Mouse (Mus musculus) liver, postnatal 0 days (tissue): ENCODE results near the gene Clpb. TPM values are rescaled to one million over a fixed set of nuclear protein-coding genes. Genes with fewer than 3 reads are reported as not detected.

Experiments used
- ATAC-seq: fragments of 200-750 bp; cut with Nextera tagmentation; 2 replicates; pipeline ENCODE4 v1.8.0; 2017; ENCODE audit warnings: mild to moderate bottlenecking, moderate library complexity
- DNase-seq: peaks from one replicate; pipeline ENCODE4 v3.0.0-alpha.2; 2016
- H3K27ac ChIP-seq: fragments of 300-500 bp; sonication (generic); 2 replicates; pipeline ENCODE4 v1.5.1; 2014; ENCODE audit warnings: antibody characterized with exemption, moderate library complexity, mild to moderate bottlenecking, low read depth
- H3K27me3 ChIP-seq: fragments of 300-500 bp; sonication (generic); 2 replicates; pipeline ENCODE4 v1.6.1; 2014; ENCODE audit warnings: low read length, control low read depth, mixed read lengths; ENCODE audit not compliant: insufficient read depth
- H3K36me3 ChIP-seq: fragments of 300-500 bp; sonication (generic); replicated peaks from 2 replicates; pipeline ENCODE4 v1.6.1; 2014; ENCODE audit warnings: mild to moderate bottlenecking, control low read depth, low read length, moderate library complexity, mixed read lengths; ENCODE audit not compliant: insufficient read depth
- H3K4me1 ChIP-seq: fragments of 300-500 bp; sonication (generic); 2 replicates; pipeline ENCODE4 v1.6.1; 2014; ENCODE audit warnings: antibody characterized with exemption, mild to moderate bottlenecking, control low read depth; ENCODE audit not compliant: insufficient read depth
- H3K4me2 ChIP-seq: fragments of 300-500 bp; sonication (generic); 2 replicates; pipeline ENCODE4 v1.6.1; 2014; ENCODE audit warnings: low read depth, mild to moderate bottlenecking, low read length, moderate library complexity, mixed read lengths
- H3K4me3 ChIP-seq: fragments of 300-500 bp; sonication (generic); 2 replicates; pipeline ENCODE4 v1.5.1; 2014; ENCODE audit warnings: low read depth, low read length
- H3K9ac ChIP-seq: fragments of 300-500 bp; sonication (generic); replicated peaks from 2 replicates; pipeline ENCODE4 v1.6.1; 2014; ENCODE audit warnings: mild to moderate bottlenecking, moderate library complexity
- H3K9me3 ChIP-seq: fragments of 300-500 bp; sonication (generic); 2 replicates; pipeline ENCODE4 v1.6.1; 2016; ENCODE audit warnings: mild to moderate bottlenecking, control low read depth, low read length, mixed read lengths
- CTCF ChIP-seq: sonication (generic); IDR thresholded peaks from 2 replicates; pipeline ENCODE4 v1.5.1; 2016; ENCODE audit warnings: antibody characterized with exemption, low read depth
- EP300 ChIP-seq: IDR thresholded peaks from 2 replicates; pipeline ENCODE4 v1.6.1; 2016; ENCODE audit warnings: antibody characterized with exemption, low read depth, mild to moderate bottlenecking
- WGBS: fragments of 180-500 bp; shearing (Covaris S2); extraction: QIAGEN DNeasy Blood & Tissue Kit; methylation state at CpG from one replicate; pipeline ENCODE4 v1.1.7; 2014; ENCODE audit not compliant: insufficient replicate concordance; 5-methylcytosine and 5-hydroxymethylcytosine counted together
- polyA plus RNA-seq: library from polyadenylated mRNA; unstranded; fragments of >200 nt; fragmentation: Nextera tagmentation; extraction: Ambion mirVana; gene quantifications from 2 replicates; pipeline ENCODE4 v1.2.1, GENCODE M21; 2015

The Clpb gene
- polyA plus RNA-seq, 1 experiment from 2014 or later = 16.3 TPM

DNA sequence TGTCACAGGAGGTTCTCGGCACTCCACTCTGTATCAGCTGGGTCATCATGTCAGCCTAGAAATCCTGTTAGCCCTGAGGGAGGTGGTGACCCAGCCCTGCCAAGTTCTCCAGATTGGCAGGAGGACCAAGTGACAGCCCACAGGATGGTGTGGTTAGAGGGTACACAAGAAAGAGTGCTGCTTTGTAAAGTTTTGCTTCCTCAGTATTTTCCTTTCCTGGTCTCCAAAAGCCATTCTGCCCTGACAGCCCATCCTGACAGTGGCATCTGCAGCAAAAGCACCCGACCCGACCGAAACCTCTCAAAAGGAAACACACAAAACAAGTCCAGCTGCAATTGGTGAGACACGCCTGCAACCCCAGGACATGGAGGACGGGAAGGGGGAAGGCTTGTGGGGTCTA lies 180.8 kb downstream of the Clpb start:
- Histone ChIP-seq H3K27me3 (no peaks in the 10 kb centered on the region; the same call in 1 of the 2 replicates), H3K9ac (no peak overlapping the region), H3K27ac (no peak overlapping the region), H3K4me2 (no peak overlapping the region), H3K9me3 (no peaks in the 10 kb centered on the region), H3K4me3 (no peak overlapping the region), H3K36me3 (no peaks in the 10 kb centered on the region), H3K4me1 (no peaks in the 10 kb centered on the region)
- no peak for TF ChIP-seq CTCF
- no peak for TF ChIP-seq EP300
- WGBS = 49% methylated on average over 6 of the region's 6 CpGs
- DNase-seq (no peak), ATAC-seq (no peak)

Other genes starting within 250 kb of the Clpb start
- 14.8 and 15.8 TPM in 2 replicates for gene Pde2a, start 241.9 kb upstream of the Clpb start, polyA plus RNA-seq
- gene Art2b, start 78.0 kb upstream of the Clpb start, polyA plus RNA-seq = 0.05 and 0.07 TPM in 2 replicates
- gene Phox2a, start 154.7 kb downstream of the Clpb start, polyA plus RNA-seq = not detected in 2 replicates
- 5.0 TPM in 2 replicates for gene Inppl1, start 174.6 kb downstream of the Clpb start, polyA plus RNA-seq
- gene Folr2, start 193.6 kb downstream of the Clpb start, polyA plus RNA-seq = 8.2 and 9.0 TPM in 2 replicates
- 23.8 and 28.5 TPM in 2 replicates for gene Anapc15, start 200.1 kb downstream of the Clpb start, polyA plus RNA-seq
- gene Folr1, start 207.2 kb downstream of the Clpb start, polyA plus RNA-seq = 0.63 and 0.92 TPM in 2 replicates
- gene Lamtor1, start 242.3 kb downstream of the Clpb start, polyA plus RNA-seq = 61.5 and 62.2 TPM in 2 replicates
- 0.09 and 0.12 TPM in 2 replicates for gene Tomt, start 242.7 kb downstream of the Clpb start, polyA plus RNA-seq